ENCODE assay signal across 26 mouse cellular contexts in the genomic region with DNA sequence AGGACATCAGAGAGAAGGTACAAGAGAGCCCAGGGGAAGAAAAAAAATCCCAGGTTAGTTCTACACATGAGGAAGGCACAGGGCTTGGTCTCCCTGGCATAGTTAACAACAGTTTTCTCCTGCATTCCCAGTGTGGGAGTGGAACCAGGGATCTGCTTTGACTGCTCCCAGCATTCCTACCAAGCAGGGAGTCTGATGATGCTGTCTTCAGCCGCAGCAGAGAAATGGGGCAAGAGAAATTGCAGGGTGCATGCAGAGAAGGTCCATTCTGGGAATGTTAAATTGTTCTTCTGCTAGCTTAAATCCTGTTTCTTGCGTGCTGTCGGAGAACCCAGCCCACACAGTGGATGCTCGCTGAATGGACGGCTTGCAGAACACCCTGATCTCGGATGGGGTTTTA. TPM values are rescaled to one million over a fixed set of nuclear protein-coding genes. Genes with fewer than 3 reads are reported as not detected.
DNase-seq lines count a peak whose midpoint lies in the region; ATAC-seq and TF ChIP-seq lines count a peak whose summit lies in the region.
"Had no signal": no experiment of that assay in that cellular context is flagged by ENCODE, and none has a peak within 500 bp of the region (broad histone marks: within the 10 kb centered on the region; RNA-seq: fewer than 3 reads in every experiment).

No protein-coding gene starts in this region.

- no peaks in the 10 kb centered on the region for H3K9me3 ChIP-seq in midbrain, embryonic 11.5 days (ENCODE audit: control insufficient read depth, low read length)
- no peaks in the 10 kb centered on the region for H3K9me3 ChIP-seq in midbrain, postnatal 0 days (ENCODE audit: low read length)
- H3K9me3 ChIP-seq: forebrain, embryonic 10.5 days; forebrain, embryonic 13.5 days; heart, embryonic 12.5 days; heart, embryonic 15.5 days; hindbrain, embryonic 10.5 days; hindbrain, embryonic 13.5 days had no signal

- H3K27ac ChIP-seq in layer of hippocampus, adult 2 months, result 0 out of 2 replicates have a peak overlapping the region, but pooled peaks have one; percentile 39
- H3K27ac ChIP-seq in midbrain, embryonic 11.5 days (ENCODE audit: low read depth, low read length), result no peak overlapping the region
- H3K27ac ChIP-seq in midbrain, postnatal 0 days (ENCODE audit: low read depth, low read length), result no peak overlapping the region
- H3K27ac ChIP-seq in brown adipose tissue, adult 24 weeks (replicated peaks; ENCODE audit: low read depth, low read length), result peak overlapping the region; percentile 98
- H3K27ac ChIP-seq: forebrain, embryonic 10.5 days; forebrain, embryonic 13.5 days; heart, embryonic 15.5 days; hindbrain, embryonic 10.5 days; hindbrain, embryonic 13.5 days had no signal

- H3K4me2 ChIP-seq in midbrain, embryonic 11.5 days, result no peak overlapping the region
- no peak overlapping the region for H3K4me2 ChIP-seq in midbrain, postnatal 0 days (ENCODE audit: low read depth, low read length, poor library complexity, severe bottlenecking)
- H3K4me2 ChIP-seq: forebrain, embryonic 13.5 days; heart, embryonic 12.5 days; heart, embryonic 15.5 days; hindbrain, embryonic 13.5 days had no signal

- no peak for DNase-seq in layer of hippocampus, adult 2 months (ENCODE audit: low spot score in 2 of 2)
- DNase-seq in layer of hippocampus, postnatal 25 days (ENCODE audit: extremely low spot score in 1 of 2, low spot score in 1 of 2), result no peak
- peak; percentile 12 for DNase-seq in midbrain, embryonic 11.5 days (ENCODE audit: low spot score, missing footprints)
- DNase-seq in midbrain, postnatal 0 days (ENCODE audit: low spot score), result no peak
- no peak for DNase-seq in cerebellum, adult 11-12 months
- DNase-seq: adrenal gland, postnatal 10 days; adrenal gland, postnatal 36 days; B cell, adult 2 months; cerebellum, adult 18-20 months; cerebellum, adult 9-10 months; cerebellum, postnatal 14 days; gastrocnemius, postnatal 25 days; heart, adult 18-20 months; heart, postnatal 10 days; heart, postnatal 36 days had no signal

- no peak for ATAC-seq in midbrain, embryonic 11.5 days (ENCODE audit: low FRiP score)
- no peak for ATAC-seq in midbrain, postnatal 0 days (ENCODE audit: low FRiP score)
- ATAC-seq: forebrain, embryonic 13.5 days; forebrain, embryonic 16.5 days; hindbrain, embryonic 16.5 days; Patski had no signal

- WGBS in midbrain, embryonic 11.5 days, result 84% methylated on average over 6 of the region's 6 CpGs
- WGBS in midbrain, postnatal 0 days, result 77% methylated on average over 6 of the region's 6 CpGs

- H3K27me3 ChIP-seq in midbrain, embryonic 11.5 days (ENCODE audit: control insufficient read depth, insufficient read depth, low read length), result no peaks in the 10 kb centered on the region
- no peaks in the 10 kb centered on the region for H3K27me3 ChIP-seq in midbrain, postnatal 0 days (ENCODE audit: insufficient read depth, low read length)
- H3K27me3 ChIP-seq: forebrain, embryonic 13.5 days; heart, embryonic 12.5 days; hindbrain, embryonic 13.5 days had no signal

- H3K36me3 ChIP-seq in midbrain, embryonic 11.5 days (ENCODE audit: control insufficient read depth, insufficient read depth, low read length), result no peaks in the 10 kb centered on the region
- no peaks in the 10 kb centered on the region for H3K36me3 ChIP-seq in midbrain, postnatal 0 days (ENCODE audit: insufficient read depth, low read length)
- H3K36me3 ChIP-seq: forebrain, embryonic 10.5 days; G1E; heart, embryonic 12.5 days; heart, embryonic 15.5 days; hindbrain, embryonic 10.5 days; hindbrain, embryonic 13.5 days had no signal

- no peak for TF ChIP-seq CTCF in layer of hippocampus, adult 2 months (conservative IDR thresholded peaks at IDR 0.05)
- no peak for TF ChIP-seq CTCF in midbrain, postnatal 0 days (IDR thresholded peaks at IDR 0.05)

- no peaks in the 10 kb centered on the region for H3K4me1 ChIP-seq in midbrain, embryonic 11.5 days (ENCODE audit: control insufficient read depth, insufficient read depth, low read length)
- no peaks in the 10 kb centered on the region for H3K4me1 ChIP-seq in midbrain, postnatal 0 days (ENCODE audit: insufficient read depth, low read length)
- peaks cover 14% of the 10 kb centered on the region for H3K4me1 ChIP-seq in brown adipose tissue, adult 24 weeks (ENCODE audit: control insufficient read depth, insufficient read depth, insufficient read length, low read length)
- H3K4me1 ChIP-seq: forebrain, embryonic 10.5 days; forebrain, embryonic 13.5 days; heart, embryonic 12.5 days; heart, embryonic 15.5 days; hindbrain, embryonic 10.5 days; hindbrain, embryonic 13.5 days had no signal

- H3K9ac ChIP-seq in midbrain, embryonic 11.5 days (ENCODE audit: low read length), result no peak overlapping the region
- H3K9ac ChIP-seq in midbrain, postnatal 0 days (replicated peaks; ENCODE audit: low read length, poor library complexity, severe bottlenecking), result no peak overlapping the region
- H3K9ac ChIP-seq: forebrain, embryonic 13.5 days; heart, embryonic 12.5 days; heart, embryonic 15.5 days; hindbrain, embryonic 13.5 days had no signal

- H3K4me3 ChIP-seq in layer of hippocampus, adult 2 months, result no peak overlapping the region
- no peak overlapping the region for H3K4me3 ChIP-seq in midbrain, embryonic 11.5 days (ENCODE audit: low read depth, low read length)
- H3K4me3 ChIP-seq in midbrain, postnatal 0 days (ENCODE audit: low read depth, low read length), result no peak overlapping the region
- H3K4me3 ChIP-seq in brown adipose tissue, adult 24 weeks (ENCODE audit: insufficient read depth, low read depth, low read length), result no peak overlapping the region
- H3K4me3 ChIP-seq: forebrain, embryonic 10.5 days; forebrain, embryonic 13.5 days; heart, embryonic 12.5 days; heart, embryonic 15.5 days; hindbrain, embryonic 10.5 days; hindbrain, embryonic 13.5 days had no signal

RNA-seq across cellular contexts. Expression of gene Hrh2, which starts 26.2 kb away (rescaled TPM):
- total RNA-seq in layer of hippocampus, adult 2 months (2021), result 1 to 10 TPM; 6.3 to 6.9 TPM
- total RNA-seq in layer of hippocampus, postnatal 25 days (2021), result 1 to 10 TPM; 5.6 to 6.9 TPM
- polyA plus RNA-seq in midbrain, embryonic 11.5 days (2014; fragmentation: Nextera tagmentation; extraction: Ambion mirVana), result 0.07 TPM in 1 of 2 replicates, not detected in the other
- total RNA-seq in midbrain, postnatal 0 days (2014; rRNA removed), result 2.0 and 2.3 TPM in 2 replicates
- 1.2 and 1.5 TPM in 2 replicates for polyA plus RNA-seq in midbrain, postnatal 0 days (2015; fragmentation: Nextera tagmentation; extraction: Ambion mirVana)
- 0.63 and 0.87 TPM in 2 replicates for polyA plus RNA-seq in brown adipose tissue, adult 24 weeks (2012; ENCODE audit: insufficient read depth, insufficient read length, missing spikeins)
- total RNA-seq: gastrocnemius, postnatal 25 days had no signal
- polyA plus RNA-seq: G1E; heart, embryonic 12.5 days; Patski had no signal

Comparison
In these comparisons a context has a peak if more than half of its experiments do, and no peak if none do; other contexts are left out.
1. H3K27ac ChIP-seq: peak in layer of hippocampus, adult 2 months (single experiment) and brown adipose tissue, adult 24 weeks (single experiment); none in midbrain, embryonic 11.5 days (single experiment) and midbrain, postnatal 0 days (single experiment).